Mouse (Mus musculus) testis, adult 2 months (tissue): ENCODE measurements around the gene Mrfap1. TPM values are rescaled to one million over a fixed set of nuclear protein-coding genes. Genes with fewer than 3 reads are reported as not detected.
"Not testable (repeated sequence)": the region's sequence is repeated elsewhere in the genome, so short reads cannot be mapped to it uniquely, and the experiment has no call there.

ENCODE experiments used
- H3K27ac ChIP-seq: fragments of 200-500 bp; 2 replicates; pipeline ENCODE4 v1.5.1; 2012; ENCODE audit warnings: low read depth, low read length; ENCODE audit not compliant: control insufficient read depth, insufficient read depth
- H3K27me3 ChIP-seq: fragments of 200-500 bp; 2 replicates; pipeline ENCODE4 v1.6.1; 2012; ENCODE audit warnings: mild to moderate bottlenecking, low read length, moderate library complexity; ENCODE audit not compliant: control insufficient read depth, insufficient read depth
- H3K36me3 ChIP-seq: fragments of 200-500 bp; 2 replicates; pipeline ENCODE4 v1.6.1; 2012; ENCODE audit warnings: mild to moderate bottlenecking, low read length; ENCODE audit not compliant: control insufficient read depth, insufficient read depth
- H3K4me1 ChIP-seq: fragments of 200-500 bp; 2 replicates; pipeline ENCODE4 v1.6.1; 2012; ENCODE audit warnings: low read length; ENCODE audit not compliant: control insufficient read depth, insufficient read depth
- H3K4me3 ChIP-seq: fragments of 200-500 bp; 2 replicates; pipeline ENCODE4 v1.5.1; 2012; ENCODE audit warnings: low read depth, mild to moderate bottlenecking, low read length, moderate library complexity, mixed read lengths; ENCODE audit not compliant: control insufficient read depth
- CTCF ChIP-seq: fragments of 200-500 bp; IDR thresholded peaks from 2 replicates; pipeline ENCODE4 v1.5.1; 2012; ENCODE audit warnings: low read depth, mild to moderate bottlenecking, inconsistent platforms, low read length, moderate library complexity; ENCODE audit not compliant: control insufficient read depth, insufficient read depth, insufficient replicate concordance
- POLR2A ChIP-seq: fragments of 200-500 bp; IDR thresholded peaks from 2 replicates; pipeline ENCODE4 v1.6.1; 2012; ENCODE audit warnings: low read depth, mild to moderate bottlenecking, inconsistent platforms, low read length, moderate library complexity; ENCODE audit not compliant: control insufficient read depth
- polyA plus RNA-seq: library from polyadenylated mRNA; depleted of rRNA; stranded (reverse); fragments of >200 nt; gene quantifications from 2 replicates; pipeline ENCODE4 v1.2.3, GENCODE M21; 2012

Gene Mrfap1
- polyA plus RNA-seq, 1 experiment, result 86.7 TPM

DNA sequence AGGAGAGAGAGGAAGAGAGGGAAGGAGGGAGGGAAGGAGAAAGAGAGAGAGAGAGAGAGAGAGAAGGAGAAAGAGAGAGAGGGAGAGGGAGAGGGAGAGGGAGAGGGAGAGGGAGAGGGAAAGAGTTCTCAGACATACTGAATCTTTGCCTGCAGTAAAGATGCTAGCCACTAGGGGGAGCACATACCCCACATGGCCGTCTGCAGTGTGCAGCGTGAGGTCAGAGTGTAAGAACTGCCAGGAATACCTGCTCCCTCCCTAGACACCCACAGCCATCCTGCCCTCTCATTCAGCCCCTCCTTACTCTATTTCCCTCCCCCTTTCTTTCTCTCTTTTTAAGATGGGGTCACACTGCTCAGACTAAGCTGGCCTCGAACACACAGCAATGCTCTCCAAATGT, 14.8 kb upstream of the Mrfap1 start:
- Histone ChIP-seq H3K27me3 (no peaks in the 10 kb centered on the region), H3K4me1 (no peaks in the 10 kb centered on the region), H3K36me3 (no peaks in the 10 kb centered on the region; the same call in 1 of the 2 replicates), H3K4me3 (no peak overlapping the region), H3K27ac (no peak overlapping the region)
- TF ChIP-seq POLR2A, result no peak
- TF ChIP-seq CTCF, result peak; percentile 90; the same call in 1 of the 2 replicates

DNA sequence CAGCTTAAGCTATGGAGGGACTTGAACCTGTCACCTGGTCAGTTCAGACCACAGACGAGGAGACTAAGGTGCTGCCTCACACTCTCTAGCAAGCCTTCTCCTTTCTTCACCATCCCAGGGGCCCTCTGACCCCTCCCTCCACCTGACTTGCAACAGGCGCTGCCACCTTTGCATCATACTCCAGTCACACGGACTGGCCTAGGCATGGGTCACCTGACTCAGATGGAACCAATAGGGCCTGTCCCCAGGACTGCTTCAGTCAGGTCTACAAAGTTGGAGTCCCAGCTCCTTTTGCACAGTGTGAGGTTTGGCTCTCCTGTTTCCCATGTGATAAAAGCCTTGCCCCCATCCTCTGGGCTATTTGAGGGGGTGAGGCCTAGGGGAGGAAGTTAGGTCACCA, 14.1 kb upstream of the Mrfap1 start:
- no peaks in the 10 kb centered on the region; the same call in 1 of the 2 replicates for H3K36me3 ChIP-seq
- no peak overlapping the region for H3K4me3 ChIP-seq
- H3K4me1 ChIP-seq, result no peaks in the 10 kb centered on the region
- no peak for TF ChIP-seq CTCF
- TF ChIP-seq POLR2A, result no peak
- no peak overlapping the region for H3K27ac ChIP-seq
- no peaks in the 10 kb centered on the region for H3K27me3 ChIP-seq

DNA sequence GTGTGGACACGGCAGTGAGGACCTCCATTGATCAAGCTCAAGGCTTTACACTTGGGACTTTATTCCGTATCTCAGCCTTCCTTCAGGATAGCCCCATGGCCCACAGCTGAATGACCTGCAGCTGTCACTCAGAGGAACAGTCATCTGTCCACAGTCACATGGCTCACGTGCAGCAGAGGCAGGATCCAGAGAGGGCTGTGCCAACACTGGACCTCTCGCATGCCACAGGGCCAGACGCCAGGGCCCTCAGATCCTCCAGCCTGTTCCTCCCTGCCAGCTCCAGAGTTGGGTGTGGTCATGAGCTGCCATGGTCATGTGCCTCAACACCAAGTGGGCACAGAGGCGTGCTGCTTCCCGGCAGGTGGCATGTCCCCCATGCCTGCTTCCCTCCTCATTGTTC, 12.6 kb upstream of the Mrfap1 start:
- Histone ChIP-seq H3K27me3 (no peaks in the 10 kb centered on the region), H3K4me3 (no peak overlapping the region), H3K36me3 (no peaks in the 10 kb centered on the region; the same call in 1 of the 2 replicates), H3K27ac (no peak overlapping the region), H3K4me1 (no peaks in the 10 kb centered on the region)
- TF ChIP-seq POLR2A (no peak), CTCF (no peak)

DNA sequence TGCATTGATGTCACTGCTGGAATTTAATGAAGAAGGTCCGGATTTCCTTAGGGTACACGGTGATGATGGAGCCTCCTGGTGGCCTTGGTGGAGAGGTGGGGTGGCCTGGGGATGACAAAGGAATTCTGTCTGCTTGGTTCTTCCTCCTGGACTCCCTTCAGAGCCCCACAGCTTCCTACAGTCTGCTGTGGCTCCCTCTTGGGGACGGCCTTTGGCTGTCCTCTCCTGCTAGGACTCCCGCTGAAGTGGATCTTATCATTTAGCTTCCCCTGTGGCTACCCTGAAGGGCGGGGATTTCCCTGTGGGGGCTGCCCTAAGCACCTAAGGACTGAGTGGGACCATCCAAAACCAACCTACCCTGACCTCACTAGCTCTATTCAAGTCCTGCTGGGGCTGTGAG, 10.5 kb upstream of the Mrfap1 start:
- Histone ChIP-seq H3K4me3 (no peak overlapping the region), H3K4me1 (no peaks in the 10 kb centered on the region), H3K27me3 (no peaks in the 10 kb centered on the region), H3K36me3 (no peaks in the 10 kb centered on the region), H3K27ac (no peak overlapping the region)
- TF ChIP-seq POLR2A, result no peak
- TF ChIP-seq CTCF, result no peak

GRCm38 (mm10) chr5:36797291-36797690, 719 bp upstream of the Mrfap1 start:
- Histone ChIP-seq H3K27me3 (no peaks in the 10 kb centered on the region), H3K4me3 (peak overlapping the region; percentile 92; the same call in 1 of the 2 replicates), H3K4me1 (peaks cover 4% of the 10 kb centered on the region), H3K27ac (peak overlapping the region; percentile 23; the same call in 1 of the 2 replicates), H3K36me3 (no peaks in the 10 kb centered on the region; the same call in 1 of the 2 replicates)
- TF ChIP-seq POLR2A (no peak), CTCF (no peak)

DNA sequence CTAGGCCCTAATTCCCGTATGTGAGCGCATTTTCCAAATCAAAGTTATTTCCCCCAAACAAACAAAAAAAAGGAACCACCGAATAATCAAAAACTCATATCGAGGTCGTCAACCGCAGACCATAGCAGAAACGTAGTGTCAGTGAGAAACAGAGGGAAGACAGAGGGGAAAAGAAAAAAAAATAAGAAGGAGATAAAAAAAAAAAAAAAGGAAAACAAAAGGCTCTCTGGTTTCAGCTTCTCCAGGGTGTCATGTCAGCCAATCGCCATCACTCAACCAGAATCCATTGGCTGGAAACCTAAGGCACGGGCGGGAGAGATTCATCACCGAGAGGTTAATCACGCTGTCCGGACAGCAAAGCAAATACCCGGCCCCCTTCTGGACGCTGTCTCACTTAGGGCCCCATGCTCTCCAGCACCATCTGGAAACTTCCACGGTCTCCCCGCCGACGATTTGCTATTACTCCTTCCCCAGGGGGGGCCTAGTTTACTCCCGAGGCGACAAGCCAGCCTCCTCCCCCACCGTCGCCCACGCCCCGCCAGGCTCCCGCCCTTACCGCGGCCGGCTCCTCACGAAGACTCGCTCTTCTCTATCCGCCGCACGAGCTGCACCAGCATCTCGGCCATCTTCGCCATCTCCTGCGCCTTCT, 801 bp downstream of the Mrfap1 start:
- H3K27me3 ChIP-seq, H3K36me3 ChIP-seq, H3K4me1 ChIP-seq: not testable (repeated sequence)
- Histone ChIP-seq H3K27ac (peak overlapping the region; percentile 97), H3K4me3 (peak overlapping the region; percentile 92)

DNA sequence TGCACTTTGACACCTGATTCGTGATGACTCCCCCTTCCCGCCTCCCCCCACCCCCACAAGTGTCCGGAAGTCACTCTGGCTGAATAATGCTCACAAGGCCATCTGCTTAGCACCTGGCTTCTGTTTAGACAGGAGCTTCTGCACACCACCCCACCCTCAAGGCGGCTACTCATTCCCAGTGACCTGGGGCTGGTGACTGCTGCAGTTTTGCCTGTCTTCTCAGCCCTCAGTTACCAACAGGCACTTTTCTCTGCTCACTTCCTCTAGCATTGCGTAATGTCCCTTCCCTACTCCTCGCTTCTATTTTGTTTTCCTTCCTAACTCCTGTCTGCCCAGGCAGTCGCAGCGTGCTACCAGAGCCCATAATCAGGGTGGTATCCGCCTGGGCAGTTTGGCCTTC, 4.7 kb downstream of the Mrfap1 start:
- no peak for TF ChIP-seq CTCF
- no peak for TF ChIP-seq POLR2A
- H3K4me1 ChIP-seq, result peaks cover 1% of the 10 kb centered on the region
- H3K36me3 ChIP-seq, result no peaks in the 10 kb centered on the region; the same call in 1 of the 2 replicates
- H3K27ac ChIP-seq, result no peak overlapping the region
- no peaks in the 10 kb centered on the region for H3K27me3 ChIP-seq
- H3K4me3 ChIP-seq, result no peak overlapping the region
